Comparison of ENCODE assay signal across 9 mouse cellular contexts in genomic region chr2:140669081-140669480, GRCm38 (mm10). TPM values are rescaled to one million over a fixed set of nuclear protein-coding genes. Genes with fewer than 3 reads are reported as not detected.
DNase-seq lines count a peak whose midpoint lies in the region; ATAC-seq lines count a peak whose summit lies in the region.
"Had no signal": no experiment of that assay in that cellular context is flagged by ENCODE, and none has a peak within 500 bp of the region (broad histone marks: within the 10 kb centered on the region; RNA-seq: fewer than 3 reads in every experiment).

No protein-coding gene starts in this region.

- no peaks in the 10 kb centered on the region for H3K27me3 ChIP-seq in kidney, embryonic 16.5 days (ENCODE audit: insufficient read depth, low read length)
- no peaks in the 10 kb centered on the region for H3K27me3 ChIP-seq in forebrain, embryonic 11.5 days (ENCODE audit: control insufficient read depth, insufficient read depth, low read length)
- H3K27me3 ChIP-seq in intestine, embryonic 16.5 days (replicated peaks; ENCODE audit: control insufficient read depth, insufficient read depth, low read length) = no peaks in the 10 kb centered on the region

- peaks cover 22% of the 10 kb centered on the region for H3K4me1 ChIP-seq in kidney, embryonic 16.5 days (ENCODE audit: insufficient read depth, low read length)
- peaks cover 6% of the 10 kb centered on the region; the same call in 1 of the 2 replicates for H3K4me1 ChIP-seq in forebrain, embryonic 11.5 days (replicated peaks; ENCODE audit: control insufficient read depth, insufficient read depth, low read length)
- peaks cover 7% of the 10 kb centered on the region for H3K4me1 ChIP-seq in intestine, embryonic 16.5 days (ENCODE audit: control insufficient read depth, insufficient read depth, low read length)

- DNase-seq in kidney, postnatal 10 days = no peak
- no peak for DNase-seq in forebrain, embryonic 11.5 days (ENCODE audit: low spot score)
- peak; percentile 82 for DNase-seq in retina, embryonic 14.5 days (ENCODE audit: low spot score)

- peak overlapping the region; percentile 39 for H3K4me2 ChIP-seq in kidney, embryonic 16.5 days (replicated peaks; ENCODE audit: low read depth, low read length)
- peak overlapping the region; percentile 51 for H3K4me2 ChIP-seq in forebrain, embryonic 11.5 days (ENCODE audit: low read depth, low read length, severe bottlenecking)
- peak overlapping the region; percentile 53 for H3K4me2 ChIP-seq in intestine, embryonic 16.5 days (ENCODE audit: low read depth, low read length)

- H3K4me3 ChIP-seq in kidney, embryonic 16.5 days (ENCODE audit: low read length) = peak overlapping the region; percentile 37
- H3K4me3 ChIP-seq in forebrain, embryonic 11.5 days (ENCODE audit: low read depth, low read length) = peak overlapping the region; percentile 59
- peak overlapping the region; percentile 38 for H3K4me3 ChIP-seq in intestine, embryonic 16.5 days (ENCODE audit: low read length)

- ATAC-seq in kidney, embryonic 16.5 days (ENCODE audit: low FRiP score, low TSS enrichment) = no peak
- ATAC-seq in forebrain, embryonic 11.5 days (replicated peaks; ENCODE audit: low FRiP score) = peak; percentile 12; the same call in 1 of the 2 replicates
- no peak for ATAC-seq in intestine, embryonic 16.5 days
- ATAC-seq in megakaryocyte progenitor cell, adult 5-6 weeks (replicated peaks; ENCODE audit: poor library complexity) = no peak
- ATAC-seq in CD4-positive, CD25-positive, alpha-beta regulatory T cell, adult 4 months = no peak

- H3K27ac ChIP-seq in kidney, embryonic 16.5 days (ENCODE audit: low read length) = no peak overlapping the region
- H3K27ac ChIP-seq in forebrain, embryonic 11.5 days (ENCODE audit: low read depth, low read length) = peak overlapping the region; percentile 19; the same call in 1 of the 2 replicates
- H3K27ac ChIP-seq in intestine, embryonic 16.5 days (ENCODE audit: low read length) = no peak overlapping the region
- H3K27ac ChIP-seq: macrophage had no signal

- no peaks in the 10 kb centered on the region for H3K9me3 ChIP-seq in kidney, embryonic 16.5 days (ENCODE audit: low read length)
- no peaks in the 10 kb centered on the region for H3K9me3 ChIP-seq in forebrain, embryonic 11.5 days (ENCODE audit: control insufficient read depth, low read length)
- no peaks in the 10 kb centered on the region for H3K9me3 ChIP-seq in intestine, embryonic 16.5 days (ENCODE audit: control insufficient read depth, low read length)

- no peaks in the 10 kb centered on the region for H3K36me3 ChIP-seq in kidney, embryonic 16.5 days (ENCODE audit: insufficient read depth, low read length)
- no peaks in the 10 kb centered on the region for H3K36me3 ChIP-seq in forebrain, embryonic 11.5 days (ENCODE audit: control insufficient read depth, insufficient read depth, low read length)
- H3K36me3 ChIP-seq in intestine, embryonic 16.5 days (ENCODE audit: control insufficient read depth, insufficient read depth, low read length) = no peaks in the 10 kb centered on the region
- H3K36me3 ChIP-seq: G1E had no signal

- WGBS in kidney, embryonic 16.5 days = 19% methylated on average over 2 of the region's 2 CpGs
- WGBS in forebrain, embryonic 11.5 days = 20% methylated on average over 2 of the region's 2 CpGs
- 62% methylated on average over 2 of the region's 2 CpGs for WGBS in intestine, embryonic 16.5 days

- H3K9ac ChIP-seq in kidney, embryonic 16.5 days (replicated peaks; ENCODE audit: low read length) = peak overlapping the region; percentile 39
- peak overlapping the region; percentile 14; the same call in 1 of the 2 replicates for H3K9ac ChIP-seq in forebrain, embryonic 11.5 days (ENCODE audit: low read length)
- H3K9ac ChIP-seq in intestine, embryonic 16.5 days (ENCODE audit: low read depth, low read length) = 0 out of 2 replicates have a peak overlapping the region, but pooled peaks have one; percentile 11

RNA-seq across cellular contexts. Expression of gene Flrt3, which starts 2.2 kb away (rescaled TPM):
- 26.6 and 27.7 TPM in 2 replicates for polyA plus RNA-seq in kidney, embryonic 16.5 days (2015; fragmentation: Nextera tagmentation; extraction: Ambion mirVana)
- 92.2 and 104 TPM in 2 replicates for polyA plus RNA-seq in forebrain, embryonic 11.5 days (2014; fragmentation: Nextera tagmentation; extraction: Ambion mirVana)
- 30.1 and 30.4 TPM in 2 replicates for polyA plus RNA-seq in intestine, embryonic 16.5 days (2015; fragmentation: Nextera tagmentation; extraction: Ambion mirVana)
- total RNA-seq in megakaryocyte progenitor cell, adult 5-6 weeks (2015) = not detected in 2 replicates
- not detected in 2 replicates for total RNA-seq in megakaryocyte progenitor cell, adult 5-6 weeks (2017)
- under 1 TPM in 1 of 2 experiments, not detected in 1; 0.08 TPM for polyA plus RNA-seq in CD4-positive, CD25-positive, alpha-beta regulatory T cell, adult 4 months (2017; shearing (Covaris generic))
- polyA plus RNA-seq: G1E had no signal

Comparison
In these comparisons a context has a peak if more than half of its experiments do, and no peak if none do; other contexts are left out.
1. RNA of gene Flrt3, which starts 2.2 kb away (polyA plus RNA-seq): 92.2 to 104 TPM in forebrain, embryonic 11.5 days, 30.1 to 30.4 TPM in intestine, embryonic 16.5 days and 26.6 to 27.7 TPM in kidney, embryonic 16.5 days; 0.08 TPM in CD4-positive, CD25-positive, alpha-beta regulatory T cell, adult 4 months; every median in the first group is over 10 times any median in the second.
2. Peak in every context shown above with its lines, with median percentiles within 50 percentile points of each other: H3K4me2 ChIP-seq, H3K4me3 ChIP-seq and H3K9ac ChIP-seq.